Mouse (Mus musculus) liver, embryonic 14.5 days (tissue): Measurements from ENCODE around the gene Cavin2.

ENCODE experiments used
- CTCF ChIP-seq: IDR thresholded peaks from 2 replicates; pipeline ENCODE4 v1.5.1; 2016; ENCODE audit warnings: antibody characterized with exemption, low read depth, control low read depth
- EP300 ChIP-seq: IDR thresholded peaks from 2 replicates; pipeline ENCODE4 v1.6.1; 2016; ENCODE audit warnings: antibody characterized with exemption, low read depth

GRCm38 (mm10) chr1:51271845-51272244 is 17.1 kb upstream of the Cavin2 start:
- TF ChIP-seq CTCF (no peak), EP300 (no peak)
